Comparison of ENCODE assay signal across 12 mouse cellular contexts in the genomic region with DNA sequence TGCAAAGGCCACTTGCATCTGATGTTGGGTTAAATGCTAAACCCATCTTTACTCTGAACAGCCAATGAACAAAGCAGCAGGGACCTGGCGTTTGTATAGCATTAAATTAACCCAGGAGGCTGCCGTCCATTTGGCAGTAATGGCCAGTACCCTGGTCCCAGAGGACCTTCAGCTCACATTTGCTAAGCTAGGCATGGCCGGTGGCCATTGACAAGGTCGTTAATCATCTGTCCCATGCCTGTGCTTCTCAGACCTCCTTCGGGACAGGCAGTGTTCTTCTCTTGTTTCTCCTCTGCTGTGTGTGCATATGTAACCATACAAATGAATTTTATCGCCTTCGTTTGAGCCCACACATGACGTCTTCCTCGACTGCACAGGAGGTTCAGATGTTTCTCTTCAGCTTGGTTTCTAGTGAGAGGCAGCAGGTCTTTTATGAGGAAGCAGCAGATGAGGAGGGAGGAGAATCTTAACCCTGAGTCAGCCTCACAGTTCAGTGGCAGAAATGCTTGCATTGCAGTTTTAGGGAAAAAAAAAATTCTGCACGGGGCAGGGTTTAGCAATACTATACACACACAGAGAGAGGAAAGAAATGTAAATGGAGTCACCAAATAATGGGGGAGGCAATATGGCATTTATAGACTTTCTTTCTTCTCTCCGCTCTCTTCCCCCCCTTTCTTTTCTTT.
DNase-seq lines count a peak whose midpoint lies in the region; ATAC-seq and TF ChIP-seq lines count a peak whose summit lies in the region.
"Had no signal": no experiment of that assay in that cellular context is flagged by ENCODE, and none has a peak within 500 bp of the region (broad histone marks: within the 10 kb centered on the region; RNA-seq: fewer than 3 reads in every experiment).

No protein-coding gene starts in this region.

- no peak overlapping the region for H3K9ac ChIP-seq in forebrain, embryonic 13.5 days
- H3K9ac ChIP-seq: lung, embryonic 15.5 days; stomach, embryonic 15.5 days had no signal

- TF ChIP-seq POLR2A in kidney, adult 2 months (IDR thresholded peaks at IDR 0.05; ENCODE audit: low read depth, low read length), result no peak

- no peak overlapping the region for H3K27ac ChIP-seq in kidney, adult 2 months (ENCODE audit: insufficient read depth, low read depth, low read length)
- no peak overlapping the region for H3K27ac ChIP-seq in forebrain, embryonic 13.5 days
- H3K27ac ChIP-seq: lung, embryonic 15.5 days; stomach, embryonic 15.5 days had no signal

- no peak overlapping the region for H3K4me3 ChIP-seq in kidney, adult 2 months (ENCODE audit: insufficient read depth, low read depth, low read length)
- H3K4me3 ChIP-seq in forebrain, embryonic 13.5 days, result no peak overlapping the region
- H3K4me3 ChIP-seq: erythroblast, embryonic 14.5 days; lung, embryonic 15.5 days; stomach, embryonic 15.5 days had no signal

- WGBS in kidney, adult 2 months, result 20% methylated on average over 11 of the region's 11 CpGs
- WGBS in forebrain, embryonic 13.5 days, result 71% methylated on average over 11 of the region's 11 CpGs

- no peaks in the 10 kb centered on the region for H3K4me1 ChIP-seq in kidney, adult 2 months (ENCODE audit: control insufficient read depth, insufficient read depth, low read length)
- peaks cover 2% of the 10 kb centered on the region; the same call in 1 of the 2 replicates for H3K4me1 ChIP-seq in forebrain, embryonic 13.5 days
- H3K4me1 ChIP-seq: lung, embryonic 15.5 days; stomach, embryonic 15.5 days had no signal

- H3K4me2 ChIP-seq in forebrain, embryonic 13.5 days, result no peak overlapping the region
- H3K4me2 ChIP-seq: lung, embryonic 15.5 days; stomach, embryonic 15.5 days had no signal

- H3K27me3 ChIP-seq in kidney, adult 2 months (replicated peaks; ENCODE audit: control insufficient read depth, insufficient read depth, low read length), result no peaks in the 10 kb centered on the region
- no peaks in the 10 kb centered on the region for H3K27me3 ChIP-seq in forebrain, embryonic 13.5 days
- H3K27me3 ChIP-seq: lung, embryonic 15.5 days; stomach, embryonic 15.5 days had no signal

- peak; percentile 9 for DNase-seq in kidney, postnatal 10 days
- no peak for DNase-seq in kidney, adult 2 months
- DNase-seq in MN1 (ENCODE audit: low spot score), result peak; percentile 81
- DNase-seq in embryo, embryonic 10.5 days (ENCODE audit: low spot score), result peak; percentile 72
- DNase-seq in hindlimb bud, embryonic 11.5 days (ENCODE audit: extremely low spot score, low read depth, low spot score), result peak; percentile 6
- DNase-seq: heart, postnatal 36 days had no signal

- H3K36me3 ChIP-seq in kidney, adult 2 months (ENCODE audit: control insufficient read depth, insufficient read depth, low read length), result no peaks in the 10 kb centered on the region
- H3K36me3 ChIP-seq in forebrain, embryonic 13.5 days (ENCODE audit: poor library complexity, severe bottlenecking), result no peaks in the 10 kb centered on the region
- H3K36me3 ChIP-seq: lung, embryonic 15.5 days; stomach, embryonic 15.5 days had no signal

- no peak for ATAC-seq in CD4-positive, CD25-positive, alpha-beta regulatory T cell, adult 4 months
- ATAC-seq in erythroid progenitor cell, adult 5-6 weeks (replicated peaks; ENCODE audit: low FRiP score, poor library complexity, severe bottlenecking), result no peak
- no peak for ATAC-seq in forebrain, embryonic 13.5 days

- TF ChIP-seq CTCF in kidney, adult 2 months (conservative IDR thresholded peaks at IDR 0.05; ENCODE audit: insufficient read depth, insufficient read length, low read depth, low read length), result no peak

- no peaks in the 10 kb centered on the region for H3K9me3 ChIP-seq in forebrain, embryonic 13.5 days (replicated peaks)
- H3K9me3 ChIP-seq: lung, embryonic 15.5 days; stomach, embryonic 15.5 days had no signal
